Mouse (Mus musculus) left cerebral cortex, adult 2 months (tissue): ENCODE data around the gene Thap3. TPM values are rescaled to one million over a fixed set of nuclear protein-coding genes. Genes with fewer than 3 reads are reported as not detected.
"Not testable (repeated sequence)": the region's sequence is repeated elsewhere in the genome, so short reads cannot be mapped to it uniquely, and the experiment has no call there.

Experiments used
- DNase-seq, 2 experiments: peaks; one replicate each; pipeline ENCODE4 v3.0.0; 2021 to 2022; ENCODE audit warnings: low spot score in 2 of 2, mixed read lengths in 1 of 2; ENCODE audit errors: extremely low spot score in 1 of 2
- H3K27ac ChIP-seq: fragments of 200-600 bp; 2 replicates; pipeline ENCODE4 v1.8.1; 2022
- H3K4me3 ChIP-seq: fragments of 200-600 bp; 2 replicates; pipeline ENCODE4 v1.8.1; 2022
- CTCF ChIP-seq: fragments of 200-600 bp; IDR thresholded peaks from 2 replicates; pipeline ENCODE4 v1.8.1; 2022; ENCODE audit warnings: antibody characterized with exemption, mild to moderate bottlenecking, moderate library complexity
- intact Hi-C: fragments of 180-260 bp; cut with DNase I; formaldehyde crosslinking; loops from one replicate; pipeline ENCODE4 v1.15.1; 2025
- long read RNA-seq, 2 experiments: library from polyadenylated mRNA; stranded (forward); transcript quantifications; one replicate each; pipeline ENCODE4 v2.0.0; 2021; ENCODE audit warnings: borderline mapping rate in 2 of 2
- total RNA-seq, 2 experiments: library from RNA; stranded (reverse); gene quantifications; 2 replicates each; pipeline ENCODE4 v1.2.3; 2021

Thap3 gene
- 10 to 100 TPM; 19.2 to 20.7 TPM for total RNA-seq
- long read RNA-seq, experiment 1, transcript Thap3-201 (4 exons, 1,124 nt): major isoform, 7 of 8 reads
- long read RNA-seq, experiment 1, partial matches to known transcripts: 0 of 8 reads
- long read RNA-seq, experiment 1, other reads (novel, unspliced or antisense): 1 of 8 reads
- long read RNA-seq, experiment 2, transcript Thap3-201 (4 exons, 1,124 nt): major isoform, 7 of 9 reads
- long read RNA-seq, experiment 2, partial matches to known transcripts: 1 of 9 reads
- long read RNA-seq, experiment 2, other reads (novel, unspliced or antisense): 1 of 9 reads

DNA sequence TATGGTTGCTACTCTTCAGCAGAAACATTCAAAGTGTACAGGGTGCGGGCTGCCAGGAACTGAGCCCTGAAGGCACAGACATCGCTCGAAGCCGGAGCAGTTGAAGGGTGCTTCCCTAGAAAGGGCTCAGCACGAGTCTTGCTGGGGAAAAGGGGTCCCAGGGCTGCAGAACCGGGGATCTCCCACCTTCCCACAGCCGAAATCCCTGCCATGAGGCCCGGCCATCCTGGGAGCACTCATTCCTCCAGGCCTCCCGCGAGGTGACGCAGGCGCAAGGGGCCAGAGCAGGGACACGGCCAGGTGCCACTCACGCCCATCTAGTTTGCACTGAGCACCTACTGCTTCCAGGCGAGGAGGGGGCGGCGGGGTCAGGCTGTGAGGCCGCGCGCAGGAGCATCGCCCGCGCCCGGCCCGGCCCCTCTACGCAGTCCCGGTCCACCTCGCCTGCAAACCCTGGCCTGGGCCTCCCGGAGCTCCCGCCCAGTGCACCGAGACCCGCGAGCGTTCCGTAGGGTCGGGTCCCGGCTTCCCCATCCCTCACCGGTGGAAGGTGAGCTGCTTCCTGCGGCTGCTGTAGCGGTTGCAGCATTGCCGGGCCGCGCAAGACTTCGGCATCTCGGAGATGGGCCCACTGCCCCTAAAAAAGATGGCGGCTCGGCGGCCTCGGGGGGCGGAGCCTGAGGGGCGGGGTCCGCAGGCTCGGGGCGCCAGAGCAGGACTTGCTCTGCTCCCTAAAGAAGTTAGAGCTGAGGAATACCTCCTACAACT lies at the start of gene Thap3:
Gene Thap3, minus strand, starts transcription at position 656 of the 768 bp plus-strand sequence.
- intact Hi-C loops: no loop called here

GRCm38 (mm10) chr4:152038225-152038984 lies 49.6 kb upstream of the Thap3 start, which contains the start of gene Tas1r1:
Tas1r1 (minus strand) TSS chr4:152038568.
- Histone ChIP-seq H3K4me3 (peak within 1 kb of the TSS; percentile 88), H3K27ac (peak within 1 kb of the TSS; percentile 71)
- DNase-seq: no peak
- intact Hi-C loops: loop anchor here (2.0 kb wide), 1 partner anchor 58 kb away; no protein-coding TSS in a partner anchor
- TF ChIP-seq CTCF: no peak

More for the DNA sequence above, at the start of gene Thap3:
- Histone ChIP-seq H3K27ac (peak within 1 kb of the TSS; percentile 95), H3K4me3 (peak within 1 kb of the TSS; percentile 78)
- no peak for TF ChIP-seq CTCF
- peak; percentile 81 to 87 for DNase-seq

DNA sequence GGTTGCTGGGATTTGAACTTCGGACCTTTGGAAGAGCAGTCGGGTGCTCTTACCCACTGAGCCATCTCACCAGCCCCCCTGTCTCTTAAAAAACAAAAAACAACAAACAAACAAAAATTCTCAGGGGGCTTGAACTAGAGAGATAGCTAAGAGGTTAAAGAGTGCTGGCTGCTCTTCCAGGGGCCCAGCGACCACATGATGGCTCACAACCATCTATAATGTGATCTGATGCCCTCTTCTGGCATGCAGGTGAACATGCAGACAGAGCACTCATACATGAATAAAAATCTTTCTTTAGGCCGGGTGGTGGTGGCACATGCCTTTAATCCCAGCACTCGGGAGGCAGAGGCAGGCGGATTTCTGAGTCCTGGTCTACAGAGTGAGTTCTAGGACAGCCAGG lies 47.7 kb upstream of the Thap3 start:
- H3K27ac ChIP-seq, intact Hi-C loops, DNase-seq, H3K4me3 ChIP-seq: not testable (repeated sequence)
- peak; percentile 19 for TF ChIP-seq CTCF

- intact Hi-C loops: no loop called here
- TF ChIP-seq CTCF: no peak
- no peak for DNase-seq
- H3K4me3 ChIP-seq: no peak overlapping the region
- H3K27ac ChIP-seq: no peak overlapping the region
These were observed 44.1 kb upstream of the Thap3 start for GRCm38 (mm10) chr4:152032922-152033321.

- DNase-seq: no peak
- TF ChIP-seq CTCF: peak; percentile 15; the same call in 1 of the 2 replicates
- Histone ChIP-seq H3K27ac (no peak overlapping the region), H3K4me3 (no peak overlapping the region)
- intact Hi-C loops: loop anchor here (2.0 kb wide), 1 partner anchor 49 kb away; no protein-coding TSS in a partner anchor
These were observed 41.2 kb upstream of the Thap3 start for GRCm38 (mm10) chr4:152029997-152030396.

DNA sequence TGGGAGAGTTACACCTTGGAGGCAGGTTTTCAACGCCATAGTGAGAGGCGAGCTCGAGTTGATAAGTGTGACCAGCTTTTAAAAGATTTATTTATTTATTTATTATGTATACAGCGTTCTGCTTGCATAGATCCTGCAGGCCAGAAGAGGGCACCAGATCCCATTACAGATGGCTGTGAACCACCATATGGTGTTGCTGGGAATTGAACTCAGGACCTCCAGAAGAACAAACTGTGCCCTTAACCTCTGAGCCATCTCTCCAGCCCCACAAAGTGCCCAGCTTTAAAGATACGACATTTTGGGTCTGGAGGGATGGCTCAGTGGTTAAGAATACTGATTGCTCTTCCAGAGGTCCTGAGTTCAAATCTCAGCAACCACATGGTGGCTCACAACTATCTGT lies 40.3 kb upstream of the Thap3 start:
- intact Hi-C loops: no loop called here
- Histone ChIP-seq H3K27ac (no peak overlapping the region), H3K4me3 (no peak overlapping the region)
- no peak for DNase-seq
- TF ChIP-seq CTCF: peak; percentile 46

DNA sequence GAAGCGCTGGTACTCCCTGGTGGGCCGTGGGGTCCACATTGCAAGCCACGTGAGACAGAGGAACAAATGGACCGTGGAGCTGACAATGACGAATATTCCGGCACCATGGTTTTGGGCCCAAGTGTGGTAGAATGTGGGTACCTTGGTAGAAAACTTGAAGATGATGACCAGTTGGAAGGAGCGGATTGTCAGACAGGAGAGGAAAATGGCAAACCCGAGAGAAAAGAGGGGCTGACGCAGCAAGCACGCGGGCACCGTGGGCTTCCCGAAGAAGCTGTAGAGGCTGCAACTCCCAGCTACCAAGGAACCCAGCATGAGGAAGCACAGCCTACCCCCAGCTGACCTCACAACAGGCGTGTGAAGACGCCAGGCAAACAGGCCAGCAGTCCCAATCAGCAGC lies 39.7 kb upstream of the Thap3 start:
- no peak for TF ChIP-seq CTCF
- intact Hi-C loops: no loop called here
- H3K27ac ChIP-seq: no peak overlapping the region
- DNase-seq: no peak
- H3K4me3 ChIP-seq: peak overlapping the region; percentile 82

GRCm38 (mm10) chr4:152027524-152027923 lies 38.7 kb upstream of the Thap3 start, which contains the start of gene Zbtb48:
Zbtb48 (minus strand) TSS chr4:152027671.
- intact Hi-C loops: loop anchor here (2.0 kb wide), 1 partner anchor 17 kb away; no protein-coding TSS in a partner anchor
- peak; percentile 96 for DNase-seq
- H3K4me3 ChIP-seq: peak within 1 kb of the TSS; percentile 82
- peak within 1 kb of the TSS; percentile 92 for H3K27ac ChIP-seq
- TF ChIP-seq CTCF: no peak

GRCm38 (mm10) chr4:152026751-152027508 lies 38.1 kb upstream of the Thap3 start:
- DNase-seq: no peak
- peak overlapping the region; percentile 92 for H3K27ac ChIP-seq
- TF ChIP-seq CTCF: no peak
- H3K4me3 ChIP-seq: peak overlapping the region; percentile 82
- intact Hi-C loops: loop anchor here (2.0 kb wide), 1 partner anchor 16 kb away; no protein-coding TSS in a partner anchor

DNA sequence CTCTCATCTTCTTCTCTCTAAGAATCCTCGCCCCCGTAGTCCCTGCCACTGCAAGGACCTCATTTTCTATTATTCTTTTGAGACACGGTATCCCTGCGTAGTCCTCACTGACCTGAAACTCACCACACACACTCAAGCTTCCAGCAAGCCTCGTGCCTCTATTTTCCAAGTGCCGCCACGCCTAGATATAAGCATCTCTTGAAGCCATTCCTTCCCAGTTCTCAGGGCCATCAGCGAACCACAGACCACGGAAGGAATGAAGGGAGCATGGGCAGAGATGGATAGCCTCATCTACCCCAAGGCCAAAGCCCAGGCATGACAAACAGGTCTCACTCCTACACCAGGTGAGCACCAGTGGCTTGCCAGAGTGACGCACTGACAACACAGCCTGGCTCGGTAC lies 35.7 kb upstream of the Thap3 start:
- intact Hi-C loops: no loop called here
- no peak for TF ChIP-seq CTCF

DNA sequence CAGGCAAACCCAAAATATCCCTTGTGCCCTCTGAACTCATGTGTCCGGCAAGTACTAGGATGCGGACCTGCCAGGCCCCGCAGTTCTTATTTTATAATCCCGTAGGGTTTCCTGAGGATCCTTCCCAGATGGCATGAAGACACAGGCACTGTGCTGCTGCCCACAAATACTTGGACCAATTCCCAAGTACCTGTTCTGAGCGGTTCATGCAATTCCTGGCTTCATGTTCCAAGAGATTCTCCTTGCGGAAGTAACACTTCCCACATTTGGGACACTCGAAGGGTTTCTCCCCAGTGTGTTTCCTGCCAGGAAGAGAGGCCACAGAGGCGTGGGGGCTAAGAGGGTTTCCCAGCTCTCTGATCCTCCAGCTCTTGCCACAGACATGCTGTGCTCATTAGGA lies 33.7 kb upstream of the Thap3 start:
- no peak for TF ChIP-seq CTCF
- Histone ChIP-seq H3K4me3 (no peak overlapping the region), H3K27ac (no peak overlapping the region)
- intact Hi-C loops: no loop called here
- DNase-seq: no peak

More for the DNA sequence above, 35.7 kb upstream of the Thap3 start:
- Histone ChIP-seq H3K4me3 (no peak overlapping the region), H3K27ac (no peak overlapping the region)
- no peak for DNase-seq
